Mouse (Mus musculus) myocyte (in vitro differentiated cells): ENCODE results near the gene Syt1.

Source experiments
- E2F4 ChIP-seq: IDR thresholded peaks from one replicate; pipeline ENCODE4 v1.6.1; 2011; ENCODE audit warnings: mild to moderate bottlenecking, control low read depth, moderate library complexity; ENCODE audit not compliant: insufficient read depth
- MAX ChIP-seq: IDR thresholded peaks from one replicate; pipeline ENCODE4 v1.6.1; 2011; ENCODE audit warnings: low read depth, mild to moderate bottlenecking, control low read depth
- MYOD1 ChIP-seq, 3 experiments: IDR thresholded peaks; one replicate each; pipeline ENCODE4 v1.6.1; 2011; ENCODE audit warnings: control low read depth in 2 of 3, low read depth in 2 of 3, mild to moderate bottlenecking in 2 of 3, moderate library complexity in 1 of 3; ENCODE audit not compliant: insufficient read length in 2 of 3, control insufficient read depth in 1 of 3
- POLR2A ChIP-seq: IDR thresholded peaks from one replicate; pipeline ENCODE4 v1.6.1; 2011; ENCODE audit warnings: low read depth, mild to moderate bottlenecking, control low read depth, moderate library complexity; ENCODE audit not compliant: insufficient read length
- POLR2AphosphoS2 ChIP-seq: IDR thresholded peaks from one replicate; pipeline ENCODE4 v1.6.1; 2011; ENCODE audit warnings: low read depth, control low read depth; ENCODE audit not compliant: insufficient read length
- REST ChIP-seq: IDR thresholded peaks from one replicate; pipeline ENCODE4 v1.6.1; 2011; ENCODE audit warnings: mild to moderate bottlenecking, control low read depth, moderate library complexity; ENCODE audit not compliant: insufficient read depth, insufficient read length
- SRF ChIP-seq: IDR thresholded peaks from one replicate; pipeline ENCODE4 v1.6.1; 2011; ENCODE audit warnings: low read depth; ENCODE audit not compliant: control insufficient read depth, insufficient read length
- TCF12 ChIP-seq: IDR thresholded peaks from one replicate; pipeline ENCODE4 v1.6.1; 2011; ENCODE audit warnings: mild to moderate bottlenecking, control low read depth; ENCODE audit not compliant: poor library complexity, insufficient read depth, severe bottlenecking
- USF1 ChIP-seq: IDR thresholded peaks from one replicate; pipeline ENCODE4 v1.6.1; 2011; ENCODE audit warnings: low read depth, mild to moderate bottlenecking, control low read depth, moderate library complexity

DNA sequence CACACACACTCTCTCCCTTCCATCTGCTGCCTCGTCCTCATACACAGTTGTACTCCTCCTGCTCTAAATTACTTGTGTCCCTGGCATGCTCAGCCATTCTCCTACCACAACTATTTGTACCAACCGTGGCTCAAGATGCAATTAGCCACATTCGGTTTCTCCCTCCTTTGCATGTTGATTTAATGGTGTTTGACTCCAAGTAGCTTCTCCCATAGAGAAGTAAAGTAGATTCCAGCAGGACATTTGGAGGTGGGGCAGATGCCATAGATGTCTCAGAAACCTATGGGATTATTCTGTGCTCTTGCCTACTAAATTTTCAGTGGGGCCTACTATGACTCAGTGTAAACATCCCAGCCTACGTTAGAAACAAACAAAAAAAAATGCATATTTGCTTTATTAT lies 479.1 kb downstream of the Syt1 start:
- TF ChIP-seq POLR2A: no peak
- TF ChIP-seq MAX: no peak
- TF ChIP-seq SRF: no peak
- TF ChIP-seq TCF12: no peak
- TF ChIP-seq USF1: no peak
- no peak for TF ChIP-seq E2F4
- TF ChIP-seq POLR2AphosphoS2: no peak
- no peak for TF ChIP-seq MYOD1 (IDR thresholded peaks at IDR 0.05; ENCODE audit: control insufficient read depth in 1 of 3, insufficient read length in 2 of 3, low read depth in 2 of 3)
- TF ChIP-seq REST: no peak
